Mouse (Mus musculus): ENCODE measurements at regions not wholly inside any gene's neighbourhood (a gene's known extent, or its start where the extent isn't known, plus 50 kb on each side); places are given as distances from the start of the nearest gene placed in this dataset.

GRCm38 (mm10) chr4:47746498-47747190 lies 272.2 kb downstream of the Sec61b start:
- DNase-seq (ENCODE audit: low spot score), result no peak

DNA sequence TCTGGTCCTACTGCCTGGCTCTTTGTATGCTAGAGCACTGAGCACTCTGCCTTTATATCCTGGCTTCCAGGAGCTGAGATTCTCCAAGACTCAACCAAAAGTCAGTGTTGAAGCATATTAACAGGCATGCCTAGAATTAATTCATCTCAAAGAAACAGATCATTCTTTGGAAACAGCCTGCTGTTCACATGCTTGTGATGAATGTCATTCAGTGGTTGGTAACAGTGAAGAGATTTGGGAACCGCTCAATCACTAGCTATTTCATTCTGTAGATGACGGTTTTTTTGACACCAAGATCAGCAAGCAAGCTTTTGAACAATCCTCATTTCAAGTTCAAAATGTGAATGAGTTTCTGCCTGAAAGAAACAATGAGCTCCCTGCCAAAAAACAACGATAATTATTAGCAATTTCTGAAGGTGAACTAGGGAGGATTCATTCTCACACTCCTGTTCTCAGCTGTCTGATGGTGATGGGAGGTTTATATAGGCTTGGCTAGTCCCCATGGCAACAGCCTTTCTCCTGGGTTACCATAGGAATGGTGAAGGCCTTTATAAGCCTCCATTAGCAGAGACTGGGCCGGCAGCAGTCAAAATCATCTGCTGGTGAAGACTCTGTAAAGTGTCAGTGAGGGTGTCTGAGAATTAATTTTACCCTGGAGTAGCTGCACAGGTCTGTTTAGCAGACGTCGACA lies 272.6 kb upstream of the Nr4a3 start:
- peak; percentile 45 for DNase-seq (ENCODE audit: low spot score)

DNA sequence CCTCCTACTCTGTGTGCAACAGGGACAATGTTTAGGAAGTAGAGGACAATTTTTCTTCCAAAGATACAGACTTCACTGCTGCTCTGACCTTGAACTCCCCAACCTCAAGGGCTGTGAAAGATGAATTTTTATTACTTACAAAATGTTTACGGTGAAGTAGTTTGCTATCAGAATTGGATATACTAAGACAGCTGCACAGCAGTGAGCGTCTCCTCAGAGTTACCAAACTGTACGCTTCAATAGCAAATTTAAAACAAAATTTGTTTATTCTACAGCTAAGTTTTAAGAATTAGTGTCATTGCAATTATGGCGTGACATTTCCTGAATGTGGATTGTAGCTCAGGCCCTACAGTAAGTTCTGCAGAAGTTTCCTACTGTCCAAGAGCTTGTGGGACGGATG lies 270.3 kb upstream of the Nr4a3 start:
- DNase-seq (ENCODE audit: low spot score), result no peak

DNA sequence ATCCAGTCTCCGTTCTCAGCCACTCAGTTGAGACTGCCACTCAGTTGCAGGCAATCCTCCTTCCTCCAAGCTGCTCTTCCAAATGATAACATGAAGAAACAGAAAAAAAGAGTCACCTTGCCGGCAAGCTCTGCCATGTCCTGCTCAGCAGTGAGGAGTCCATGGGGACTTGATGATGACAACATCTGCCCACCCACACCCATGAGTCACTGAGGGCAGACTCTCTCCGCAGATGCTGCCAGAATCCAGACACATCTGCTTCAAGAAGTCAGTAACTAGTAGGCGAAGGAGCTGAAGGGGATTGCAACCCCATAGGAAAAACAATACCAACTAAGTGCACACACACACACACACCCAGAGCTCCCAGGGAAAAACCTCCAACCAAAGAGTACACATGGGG lies 263.9 kb upstream of the Nr4a3 start:
- DNase-seq (ENCODE audit: low spot score), result no peak

DNA sequence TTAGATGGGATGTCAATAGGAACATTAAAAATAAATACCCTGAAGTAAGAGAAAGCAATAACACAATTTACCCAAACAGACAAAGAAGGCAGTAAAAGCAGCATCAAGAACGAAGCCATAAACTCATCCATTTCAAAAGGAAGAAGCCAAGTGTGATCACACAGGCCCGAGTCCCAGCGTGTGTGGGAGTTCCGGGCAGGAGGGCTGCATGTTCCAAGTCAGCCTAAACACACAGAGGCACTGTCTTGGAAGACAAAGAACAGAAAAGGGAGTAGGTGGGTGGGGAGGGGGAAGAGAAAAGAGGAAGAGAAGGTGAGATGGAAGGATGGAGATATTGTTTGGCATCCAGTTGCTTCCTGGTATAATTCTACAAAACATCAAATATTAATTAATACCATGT lies 248.0 kb upstream of the Nr4a3 start:
- DNase-seq (ENCODE audit: low spot score), result no peak

- no peak for DNase-seq (ENCODE audit: low spot score)
These were observed 245.8 kb upstream of the Nr4a3 start for GRCm38 (mm10) chr4:47799165-47799564.

- DNase-seq (ENCODE audit: low spot score), result no peak
These were observed 241.8 kb upstream of the Nr4a3 start for GRCm38 (mm10) chr4:47803111-47803510.

DNA sequence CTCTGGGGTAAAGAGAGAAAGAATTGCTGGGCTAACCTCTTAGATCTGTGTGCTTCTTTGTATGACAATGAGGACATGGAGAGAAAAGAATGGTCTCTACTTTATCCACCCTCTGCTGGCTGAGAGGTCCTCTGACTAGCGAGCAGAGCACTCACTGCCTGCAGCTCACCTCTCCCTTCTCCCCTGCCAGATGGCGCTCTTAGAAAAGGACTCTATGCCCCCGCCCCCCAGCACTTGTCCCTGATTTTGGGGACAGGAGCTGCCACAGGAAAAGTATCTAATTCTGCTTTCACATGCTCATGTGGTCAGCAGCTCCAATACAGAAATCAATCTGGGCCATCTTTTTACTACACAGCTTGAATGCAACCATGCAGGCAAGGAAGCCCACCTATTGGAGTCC lies 237.1 kb upstream of the Nr4a3 start:
- peak; percentile 22 for DNase-seq (ENCODE audit: low spot score)

GRCm38 (mm10) chr4:47814030-47814429 lies 230.9 kb upstream of the Nr4a3 start:
- DNase-seq (ENCODE audit: low spot score), result no peak

DNA sequence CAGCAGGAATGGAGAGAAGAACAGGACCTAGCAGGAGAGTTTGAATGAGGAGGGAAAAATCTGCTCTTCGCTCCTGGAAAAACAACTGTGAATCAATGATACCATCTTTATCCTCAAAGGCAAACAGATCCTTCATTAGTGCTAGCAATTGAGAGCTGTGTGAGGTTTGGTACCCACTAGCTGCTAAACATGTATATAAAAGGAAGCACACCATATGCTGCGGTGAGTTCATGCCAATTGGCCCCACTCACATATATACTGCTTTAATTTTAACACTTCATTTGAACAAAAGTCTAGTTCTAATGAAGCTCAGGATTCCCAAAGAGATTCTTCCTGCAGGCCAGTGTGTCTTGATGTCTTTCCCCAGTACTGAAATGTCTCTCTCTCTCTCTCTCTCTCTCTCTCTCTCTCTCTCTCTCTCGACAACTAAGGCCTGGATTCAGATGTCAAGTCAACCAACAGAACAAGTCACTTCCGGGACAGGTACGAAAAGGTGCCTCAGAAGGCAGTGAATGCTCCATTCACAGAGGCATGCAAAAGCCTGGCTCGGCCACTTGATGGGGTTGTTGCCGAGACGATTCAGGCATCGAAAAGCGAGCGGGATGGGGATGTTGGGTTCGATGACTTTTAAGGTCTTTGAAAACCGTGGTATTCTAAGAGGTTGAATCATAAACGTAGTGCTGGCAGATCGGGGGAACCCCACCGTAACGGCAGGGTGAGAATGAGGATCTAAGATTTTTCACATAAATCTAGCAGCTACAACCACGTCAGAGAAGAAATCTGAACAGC lies 226.4 kb upstream of the Nr4a3 start:
- DNase-seq (ENCODE audit: low spot score), result no peak

- no peak for DNase-seq (ENCODE audit: low spot score)
These were observed 224.4 kb upstream of the Nr4a3 start for GRCm38 (mm10) chr4:47820562-47820961.

- no peak for DNase-seq (ENCODE audit: low spot score)
These were observed 221.7 kb upstream of the Nr4a3 start for GRCm38 (mm10) chr4:47823299-47823698.

GRCm38 (mm10) chr4:47824083-47824482 lies 220.9 kb upstream of the Nr4a3 start:
- DNase-seq (ENCODE audit: low spot score), result no peak

GRCm38 (mm10) chr4:47832905-47833304 lies 212.0 kb upstream of the Nr4a3 start:
- DNase-seq (ENCODE audit: low spot score), result no peak

DNA sequence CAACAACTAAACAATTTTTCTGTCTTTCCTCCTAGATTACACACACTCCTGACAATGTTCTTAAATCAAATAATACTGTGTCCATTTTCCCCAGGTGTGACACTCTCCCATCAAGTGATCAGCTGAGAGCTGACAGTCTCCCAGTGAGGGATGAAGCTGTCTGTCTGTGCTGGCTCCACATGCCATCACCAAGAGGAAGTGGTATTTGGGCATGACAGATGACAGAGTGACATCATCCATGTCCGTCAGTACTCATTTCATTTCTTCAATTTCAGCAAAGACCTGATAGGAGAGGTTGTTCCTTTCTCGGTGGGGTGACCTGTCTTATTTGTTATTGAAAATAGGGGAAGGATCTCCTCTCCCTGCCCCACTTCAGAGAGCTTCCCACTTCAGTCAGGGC lies 206.5 kb upstream of the Nr4a3 start:
- no peak for DNase-seq (ENCODE audit: low spot score)

- no peak for DNase-seq (ENCODE audit: low spot score)
These were observed 202.8 kb upstream of the Nr4a3 start for GRCm38 (mm10) chr4:47842128-47842656.

DNA sequence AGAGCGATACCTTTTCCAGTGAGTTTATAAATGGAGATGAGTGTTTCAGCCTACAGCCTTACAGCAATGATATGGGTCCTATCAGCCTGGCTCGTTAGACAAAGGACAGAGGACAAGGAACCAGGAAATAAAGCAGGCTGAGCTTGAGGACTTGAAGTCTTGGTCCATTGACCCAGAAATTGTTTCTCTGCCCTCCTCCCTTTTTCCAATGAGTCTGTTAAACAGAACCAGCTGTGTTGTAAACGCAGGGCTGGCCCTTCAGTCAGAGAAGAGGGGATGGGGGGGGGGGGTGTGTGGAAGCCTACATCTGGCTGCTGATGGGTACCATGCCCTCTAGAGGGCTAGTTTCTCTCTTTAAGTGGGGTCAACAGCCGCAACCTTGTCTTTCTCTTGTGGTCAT lies 199.7 kb upstream of the Nr4a3 start:
- DNase-seq (ENCODE audit: low spot score), result peak; percentile 58

GRCm38 (mm10) chr4:47846389-47847318 lies 198.3 kb upstream of the Nr4a3 start:
- DNase-seq (ENCODE audit: low spot score), result no peak

GRCm38 (mm10) chr4:47861151-47861550 lies 183.8 kb upstream of the Nr4a3 start:
- DNase-seq (ENCODE audit: low spot score), result peak; percentile 29

GRCm38 (mm10) chr4:47870010-47870637 lies 174.8 kb upstream of the Nr4a3 start:
- no peak for DNase-seq (ENCODE audit: low spot score)

- peak; percentile 18 for DNase-seq (ENCODE audit: low spot score)
These were observed 174.3 kb upstream of the Nr4a3 start for GRCm38 (mm10) chr4:47870638-47871019.
